Mouse (Mus musculus): ENCODE results near the gene Lax1.

DNA sequence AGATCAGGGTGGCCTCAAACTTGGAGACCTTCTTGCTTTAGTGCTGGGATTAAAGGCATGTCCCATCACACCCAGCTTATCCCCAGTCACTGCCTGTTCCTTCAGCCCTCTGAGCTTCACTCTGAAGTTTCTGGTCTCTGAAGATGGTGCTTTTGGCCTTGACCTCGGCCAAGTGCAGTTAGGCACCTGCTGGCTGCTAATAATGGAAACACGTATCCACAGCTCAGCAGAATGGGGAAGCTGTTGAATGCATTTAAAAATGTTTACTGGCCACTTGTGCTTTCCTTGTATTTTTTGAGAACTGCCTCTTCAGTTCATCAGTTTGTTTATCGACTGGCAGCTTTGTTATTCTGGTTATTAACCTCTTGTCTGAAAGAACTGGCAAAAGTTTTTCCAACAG, 18.1 kb downstream of the Lax1 start:
- TF ChIP-seq CTCF (IDR thresholded peaks at IDR 0.05; ENCODE audit: extremely low read depth, insufficient read depth, low read length) (no peak), POLR2A (IDR thresholded peaks at IDR 0.05; ENCODE audit: extremely low read depth, insufficient read depth, low read length) (no peak)
